In genomic region chr2:96256491-96256890, GRCm38 (mm10) we compare ENCODE assay signal across 29 mouse cellular contexts.
DNase-seq lines count a peak whose midpoint lies in the region; ATAC-seq lines count a peak whose summit lies in the region.
"Had no signal": no experiment of that assay in that cellular context is flagged by ENCODE, and none has a peak within 500 bp of the region (broad histone marks: within the 10 kb centered on the region; RNA-seq: fewer than 3 reads in every experiment).

No protein-coding gene starts in this region.

- 66% methylated on average over 1 of the region's 1 CpGs for WGBS in kidney, embryonic 15.5 days

- no peak for ATAC-seq in kidney, embryonic 15.5 days (replicated peaks; ENCODE audit: low FRiP score)
- ATAC-seq: forebrain, embryonic 15.5 days; midbrain, embryonic 15.5 days had no signal

- no peak overlapping the region for H3K27ac ChIP-seq in kidney, embryonic 15.5 days
- H3K27ac ChIP-seq: embryonic facial prominence, embryonic 12.5 days; forebrain, embryonic 15.5 days; heart, embryonic 13.5 days; hindbrain, embryonic 14.5 days; liver, embryonic 14.5 days; midbrain, embryonic 10.5 days; midbrain, embryonic 15.5 days; neural tube, embryonic 15.5 days had no signal

- H3K27me3 ChIP-seq in kidney, embryonic 15.5 days, result no peaks in the 10 kb centered on the region
- H3K27me3 ChIP-seq: CH12.LX; embryonic facial prominence, embryonic 12.5 days; forebrain, embryonic 15.5 days; heart, embryonic 13.5 days; midbrain, embryonic 15.5 days; neural tube, embryonic 15.5 days had no signal

- H3K9me3 ChIP-seq in kidney, embryonic 15.5 days (replicated peaks), result no peaks in the 10 kb centered on the region
- H3K9me3 ChIP-seq: embryonic facial prominence, embryonic 12.5 days; forebrain, embryonic 15.5 days; midbrain, embryonic 10.5 days; midbrain, embryonic 15.5 days; neural tube, embryonic 15.5 days had no signal

- H3K4me3 ChIP-seq in kidney, embryonic 15.5 days (replicated peaks), result no peak overlapping the region
- H3K4me3 ChIP-seq: embryonic facial prominence, embryonic 12.5 days; forebrain, embryonic 15.5 days; heart, embryonic 13.5 days; midbrain, embryonic 10.5 days; midbrain, embryonic 15.5 days; neural tube, embryonic 15.5 days had no signal

- no peaks in the 10 kb centered on the region for H3K4me1 ChIP-seq in kidney, embryonic 15.5 days
- H3K4me1 ChIP-seq: embryonic facial prominence, embryonic 12.5 days; forebrain, embryonic 15.5 days; midbrain, embryonic 10.5 days; midbrain, embryonic 15.5 days; neural tube, embryonic 15.5 days had no signal

- no peaks in the 10 kb centered on the region for H3K36me3 ChIP-seq in kidney, embryonic 15.5 days
- H3K36me3 ChIP-seq: embryonic facial prominence, embryonic 12.5 days; forebrain, embryonic 15.5 days; heart, embryonic 13.5 days; midbrain, embryonic 10.5 days; midbrain, embryonic 15.5 days; neural tube, embryonic 15.5 days had no signal

- DNase-seq in adrenal gland, adult 2 months, result peak; percentile 6
- no peak for DNase-seq in adrenal gland, adult 18-20 months (ENCODE audit: low spot score in 2 of 2)
- DNase-seq in kidney, adult 11 months, result peak; percentile 69
- DNase-seq in kidney, adult 9 months, result peak; percentile 75
- DNase-seq in skeletal muscle tissue, adult 2 months (ENCODE audit: low read depth, low spot score), result peak; percentile 34
- DNase-seq in yolk sac, embryonic 10.5 days (ENCODE audit: low spot score), result no peak
- DNase-seq in frontal cortex, postnatal 10 days (ENCODE audit: low spot score in 2 of 2), result no peak
- DNase-seq: cerebellum, adult 11 months; cerebellum, adult 9-10 months; cerebellum, postnatal 36 days; gastrocnemius, postnatal 10 days; heart, postnatal 10 days; left cerebral cortex, postnatal 4 days; lung, adult 2 months; lung, postnatal 14 days; retina, postnatal 1 day; right cerebral cortex, postnatal 14 days; thymus, adult 18-20 months; thymus, postnatal 25 days had no signal

- no peak overlapping the region for H3K4me2 ChIP-seq in kidney, embryonic 15.5 days
- H3K4me2 ChIP-seq: embryonic facial prominence, embryonic 12.5 days; forebrain, embryonic 15.5 days; heart, embryonic 13.5 days; hindbrain, embryonic 14.5 days; midbrain, embryonic 15.5 days; neural tube, embryonic 15.5 days had no signal

- no peak overlapping the region for H3K9ac ChIP-seq in kidney, embryonic 15.5 days
- H3K9ac ChIP-seq: embryonic facial prominence, embryonic 12.5 days; forebrain, embryonic 15.5 days; heart, embryonic 13.5 days; hindbrain, embryonic 14.5 days; liver, embryonic 14.5 days; midbrain, embryonic 15.5 days; neural tube, embryonic 15.5 days had no signal

Comparison
In these comparisons a context has a peak if more than half of its experiments do, and no peak if none do; other contexts are left out.
1. DNase-seq: peak in adrenal gland, adult 2 months (single experiment), kidney, adult 11 months (single experiment), kidney, adult 9 months (single experiment) and skeletal muscle tissue, adult 2 months (single experiment); none in adrenal gland, adult 18-20 months (0 of 2), yolk sac, embryonic 10.5 days (single experiment) and frontal cortex, postnatal 10 days (0 of 2).